Mouse (Mus musculus): Measurements from ENCODE around the gene Gm42688. TPM values are rescaled to one million over a fixed set of nuclear protein-coding genes. Genes with fewer than 3 reads are reported as not detected.
A peak's percentile ranks its signal among the peaks of the same experiment; 100 is the strongest.

The Gm42688 gene
- polyA plus RNA-seq, 1 experiment: 10.0 TPM

DNA sequence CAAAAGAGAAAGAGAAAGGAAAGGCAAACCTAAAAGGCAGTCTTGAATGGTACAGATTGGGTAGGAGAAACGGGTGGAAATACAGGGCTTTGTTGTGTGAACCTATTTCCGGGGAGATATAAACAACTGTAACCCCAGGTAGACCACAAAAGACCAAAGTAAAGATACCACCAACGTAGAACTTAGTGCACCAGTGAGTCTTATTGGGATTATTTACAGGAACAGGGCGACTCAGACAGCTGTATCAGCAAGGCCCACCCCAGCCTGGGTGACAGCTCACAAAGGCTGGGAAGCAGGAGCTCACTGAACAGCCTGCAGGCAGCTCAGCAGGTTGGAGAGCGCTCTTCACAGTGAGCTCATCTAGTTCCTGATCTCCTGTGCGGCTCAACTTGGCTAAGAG is 5.4 kb upstream of the Gm42688 start:
- Histone ChIP-seq H3K4me3 (ENCODE audit: control insufficient read depth, low read depth, low read length) (no peak overlapping the region), H3K36me3 (ENCODE audit: control insufficient read depth, insufficient read depth, low read length) (no peaks in the 10 kb centered on the region), H3K27ac (ENCODE audit: control insufficient read depth, insufficient read depth, low read depth, low read length) (no peak overlapping the region), H3K4me1 (ENCODE audit: control insufficient read depth, insufficient read depth, low read length) (peaks cover 4% of the 10 kb centered on the region), H3K27me3 (ENCODE audit: control insufficient read depth, insufficient read depth, low read length) (no peaks in the 10 kb centered on the region)
- no peak for TF ChIP-seq POLR2A (IDR thresholded peaks at IDR 0.05; ENCODE audit: control insufficient read depth, low read depth, low read length)
- no peak for TF ChIP-seq CTCF (IDR thresholded peaks at IDR 0.05; ENCODE audit: control insufficient read depth, insufficient read depth, insufficient replicate concordance, low read depth, low read length)

GRCm38 (mm10) chr6:83098411-83098810 is 3.0 kb upstream of the Gm42688 start:
- Histone ChIP-seq H3K27me3 (ENCODE audit: control insufficient read depth, insufficient read depth, low read length) (no peaks in the 10 kb centered on the region), H3K4me1 (ENCODE audit: control insufficient read depth, insufficient read depth, low read length) (peaks cover 18% of the 10 kb centered on the region), H3K36me3 (ENCODE audit: control insufficient read depth, insufficient read depth, low read length) (no peaks in the 10 kb centered on the region), H3K27ac (ENCODE audit: control insufficient read depth, insufficient read depth, low read depth, low read length) (0 out of 2 replicates have a peak overlapping the region, but pooled peaks have one; percentile 0), H3K4me3 (ENCODE audit: control insufficient read depth, low read depth, low read length) (no peak overlapping the region)
- no peak for TF ChIP-seq POLR2A (IDR thresholded peaks at IDR 0.05; ENCODE audit: control insufficient read depth, low read depth, low read length)
- TF ChIP-seq CTCF (IDR thresholded peaks at IDR 0.05; ENCODE audit: control insufficient read depth, insufficient read depth, insufficient replicate concordance, low read depth, low read length): no peak

DNA sequence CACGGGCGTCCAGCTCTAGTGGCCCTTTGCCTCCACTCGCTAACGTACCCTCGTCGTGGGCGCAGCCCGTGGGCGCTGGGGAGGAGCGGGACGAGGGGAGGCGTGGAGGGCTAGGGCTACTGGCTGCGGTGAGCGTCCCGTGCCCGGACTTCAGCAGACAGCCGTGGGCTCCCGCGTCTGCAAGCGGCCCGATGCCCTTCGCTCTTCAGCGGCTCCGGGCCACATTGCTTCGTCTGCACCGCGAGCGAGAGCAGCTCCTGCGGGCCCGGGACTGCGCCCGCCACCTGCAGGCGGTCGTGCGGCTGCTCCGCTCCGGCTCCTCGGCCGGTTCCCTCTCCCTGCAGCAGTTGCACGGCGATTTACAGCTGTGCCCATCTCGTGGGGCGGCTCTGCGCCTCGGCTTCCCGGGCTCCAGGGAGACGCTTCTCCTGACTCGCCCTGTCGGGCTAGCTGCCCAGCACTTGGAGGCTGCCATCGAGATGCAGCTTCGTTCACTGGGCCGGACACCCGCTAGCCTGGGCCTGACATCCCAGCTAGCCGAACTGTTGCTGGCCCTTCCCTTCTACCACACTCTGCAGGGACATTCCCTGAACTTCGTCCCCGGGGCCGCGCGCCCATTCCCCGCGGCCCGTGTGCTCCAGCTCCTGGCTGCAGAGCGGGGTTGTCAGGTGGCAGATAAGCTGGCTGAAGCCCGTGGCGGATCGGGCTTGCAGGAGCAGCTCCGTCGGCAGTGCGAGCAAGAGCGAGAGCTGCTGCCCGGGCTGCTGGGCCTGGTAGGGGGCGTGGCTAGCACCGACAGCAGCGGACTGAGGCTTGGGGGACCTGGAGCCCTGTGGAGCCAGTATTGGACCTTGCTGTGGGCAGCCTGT is 505 bp downstream of the Gm42688 start:
- Histone ChIP-seq H3K36me3 (ENCODE audit: control insufficient read depth, insufficient read depth, low read length) (no peaks in the 10 kb centered on the region), H3K4me1 (ENCODE audit: control insufficient read depth, insufficient read depth, low read length) (peaks cover 19% of the 10 kb centered on the region), H3K27me3 (ENCODE audit: control insufficient read depth, insufficient read depth, low read length) (no peaks in the 10 kb centered on the region), H3K4me3 (ENCODE audit: control insufficient read depth, low read depth, low read length) (peak overlapping the region; percentile 99), H3K27ac (ENCODE audit: control insufficient read depth, insufficient read depth, low read depth, low read length) (peak overlapping the region; percentile 97)
- no peak; the same call in none of the 2 replicates for TF ChIP-seq POLR2A (IDR thresholded peaks at IDR 0.05; ENCODE audit: control insufficient read depth, low read depth, low read length)
- no peak; the same call in 1 of the 2 replicates for TF ChIP-seq CTCF (IDR thresholded peaks at IDR 0.05; ENCODE audit: control insufficient read depth, insufficient read depth, insufficient replicate concordance, low read depth, low read length)

DNA sequence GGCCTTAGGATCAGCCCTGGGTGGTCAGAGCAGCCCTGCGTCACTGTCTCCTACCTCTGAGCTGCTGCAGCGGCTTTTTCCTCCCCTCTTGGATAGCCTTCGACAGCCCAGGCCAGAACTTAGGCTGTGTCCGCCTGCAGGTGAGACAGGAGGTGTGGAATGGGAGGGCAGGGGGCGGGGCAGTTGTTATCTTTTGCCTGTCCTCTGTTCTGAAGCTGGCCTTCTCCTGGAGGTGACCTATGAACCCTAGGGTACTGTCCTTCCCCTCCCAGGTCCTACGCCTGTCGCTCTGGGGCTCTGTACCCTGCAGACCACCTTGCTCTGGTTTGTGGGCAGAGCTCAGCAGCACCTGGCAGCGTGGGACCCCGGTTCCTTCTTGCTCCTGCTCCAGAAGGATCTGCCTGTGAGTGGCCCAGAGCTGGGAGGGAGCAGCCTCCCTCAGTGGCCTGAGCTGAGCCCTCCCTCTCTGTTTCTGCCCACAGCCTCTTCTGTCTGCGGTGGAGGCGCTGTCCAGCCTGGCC is 1.8 kb downstream of the Gm42688 start:
- Histone ChIP-seq H3K4me1 (ENCODE audit: control insufficient read depth, insufficient read depth, low read length) (peaks cover 24% of the 10 kb centered on the region), H3K36me3 (ENCODE audit: control insufficient read depth, insufficient read depth, low read length) (no peaks in the 10 kb centered on the region), H3K4me3 (ENCODE audit: control insufficient read depth, low read depth, low read length) (peak overlapping the region; percentile 99), H3K27me3 (ENCODE audit: control insufficient read depth, insufficient read depth, low read length) (no peaks in the 10 kb centered on the region), H3K27ac (ENCODE audit: control insufficient read depth, insufficient read depth, low read depth, low read length) (no peak overlapping the region)
- TF ChIP-seq POLR2A (IDR thresholded peaks at IDR 0.05; ENCODE audit: control insufficient read depth, low read depth, low read length): no peak
- no peak for TF ChIP-seq CTCF (IDR thresholded peaks at IDR 0.05; ENCODE audit: control insufficient read depth, insufficient read depth, insufficient replicate concordance, low read depth, low read length)

DNA sequence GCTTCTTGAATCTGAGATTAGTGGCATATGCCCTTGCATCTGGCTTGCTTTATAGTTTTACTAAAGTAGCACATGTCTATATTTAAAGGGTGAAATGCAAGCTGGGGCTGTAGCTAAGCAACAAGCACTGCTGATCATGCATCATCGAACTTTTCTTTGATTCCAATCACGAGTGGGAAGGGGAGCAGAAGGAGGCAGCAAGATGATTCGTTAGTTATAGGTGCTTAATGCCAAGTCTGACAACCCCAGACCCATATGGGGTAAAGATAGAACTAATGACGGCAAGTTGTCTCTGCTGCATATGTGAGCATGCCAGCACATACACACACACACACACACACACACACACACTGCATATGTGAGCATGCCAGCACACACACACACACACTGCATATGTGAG is 2.7 kb downstream of the Gm42688 start:
- no peak overlapping the region for H3K4me3 ChIP-seq (ENCODE audit: control insufficient read depth, low read depth, low read length)
- TF ChIP-seq CTCF (IDR thresholded peaks at IDR 0.05; ENCODE audit: control insufficient read depth, insufficient read depth, insufficient replicate concordance, low read depth, low read length): no peak
- peaks cover 24% of the 10 kb centered on the region for H3K4me1 ChIP-seq (ENCODE audit: control insufficient read depth, insufficient read depth, low read length)
- H3K27me3 ChIP-seq (ENCODE audit: control insufficient read depth, insufficient read depth, low read length): no peaks in the 10 kb centered on the region
- H3K27ac ChIP-seq (ENCODE audit: control insufficient read depth, insufficient read depth, low read depth, low read length): no peak overlapping the region
- no peaks in the 10 kb centered on the region for H3K36me3 ChIP-seq (ENCODE audit: control insufficient read depth, insufficient read depth, low read length)

DNA sequence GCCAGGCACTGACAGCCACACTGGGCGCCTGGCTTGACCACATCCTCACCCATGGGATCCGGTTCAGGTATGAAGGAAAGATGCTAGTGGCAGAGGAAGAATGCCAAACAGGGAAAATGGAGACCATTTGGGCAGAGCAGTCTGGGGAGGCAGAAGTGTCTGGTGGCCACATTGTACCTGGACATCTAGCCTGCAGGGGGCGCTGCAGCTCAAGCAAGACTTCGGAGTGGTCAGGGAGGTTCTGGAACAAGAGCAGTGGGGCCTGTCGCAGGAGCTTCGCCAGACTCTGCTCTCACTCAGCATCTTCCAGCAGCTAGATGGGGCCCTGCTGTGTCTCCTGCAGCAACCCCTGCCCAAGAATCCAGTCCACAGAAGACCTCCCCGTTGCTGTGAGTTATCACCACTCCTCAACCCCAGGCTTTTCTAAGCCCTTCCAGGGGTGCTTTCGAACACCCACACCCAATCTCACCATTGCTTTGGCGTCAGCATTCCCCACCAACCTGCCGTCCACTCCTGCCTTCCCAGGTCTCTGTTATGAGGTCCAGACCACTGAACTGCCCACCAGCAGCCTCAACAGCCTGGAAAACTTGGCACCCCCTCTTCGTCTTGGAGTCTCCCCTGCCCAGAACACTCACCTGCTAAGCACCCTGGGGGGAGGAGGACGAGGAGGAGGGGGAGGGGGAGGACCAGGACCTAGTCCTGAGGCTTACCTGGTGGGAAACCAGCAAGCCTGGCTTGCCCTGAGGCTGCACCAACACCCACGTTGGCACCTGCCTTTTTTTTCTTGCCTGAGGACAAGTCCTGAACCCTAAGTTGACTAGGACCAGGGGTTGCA is 6.4 kb downstream of the Gm42688 start:
- no peaks in the 10 kb centered on the region for H3K27me3 ChIP-seq (ENCODE audit: control insufficient read depth, insufficient read depth, low read length)
- H3K4me3 ChIP-seq (ENCODE audit: control insufficient read depth, low read depth, low read length): peak overlapping the region; percentile 97
- peaks cover 13% of the 10 kb centered on the region for H3K4me1 ChIP-seq (ENCODE audit: control insufficient read depth, insufficient read depth, low read length)
- no peaks in the 10 kb centered on the region for H3K36me3 ChIP-seq (ENCODE audit: control insufficient read depth, insufficient read depth, low read length)
- TF ChIP-seq POLR2A (IDR thresholded peaks at IDR 0.05; ENCODE audit: control insufficient read depth, low read depth, low read length): no peak
- peak; percentile 90 for TF ChIP-seq CTCF (IDR thresholded peaks at IDR 0.05; ENCODE audit: control insufficient read depth, insufficient read depth, insufficient replicate concordance, low read depth, low read length)
- no peak overlapping the region for H3K27ac ChIP-seq (ENCODE audit: control insufficient read depth, insufficient read depth, low read depth, low read length)
